Mouse (Mus musculus) gastrocnemius, postnatal 25 days (tissue): ENCODE data around the gene Mxra7. TPM values are rescaled to one million over a fixed set of nuclear protein-coding genes. Genes with fewer than 3 reads are reported as not detected.

Experiments
- DNase-seq: peaks from one replicate; pipeline ENCODE4 v3.0.0; 2022
- total RNA-seq, 2 experiments: library from RNA; stranded (reverse); gene quantifications; 1 replicate in 1 of 2; 2 replicates in 1 of 2; pipeline ENCODE4 v1.2.3; 2021

The Mxra7 gene
- total RNA-seq, 2 experiments from 2014 or later, result 13.2 to 14.7 TPM

DNA sequence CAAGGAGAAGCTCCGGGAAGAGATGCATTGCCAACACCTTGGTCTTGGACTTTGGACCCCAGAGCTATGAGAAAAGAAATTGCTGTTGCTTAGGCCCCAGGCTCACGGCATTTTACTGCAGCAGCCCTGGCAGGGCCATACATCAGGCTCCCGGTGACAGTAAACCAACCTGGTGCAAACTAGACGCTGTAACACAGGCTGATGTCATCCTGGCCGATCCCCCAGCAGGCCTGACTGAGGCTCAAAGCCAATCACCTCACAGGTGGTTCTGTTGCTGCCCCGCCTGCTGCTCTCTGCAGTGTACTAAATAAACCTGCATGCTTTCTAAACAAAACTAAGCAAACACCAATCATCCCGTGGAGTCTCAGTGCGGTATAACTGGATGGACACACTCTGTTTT, 9.1 kb downstream of the Mxra7 start:
- DNase-seq, result no peak

DNA sequence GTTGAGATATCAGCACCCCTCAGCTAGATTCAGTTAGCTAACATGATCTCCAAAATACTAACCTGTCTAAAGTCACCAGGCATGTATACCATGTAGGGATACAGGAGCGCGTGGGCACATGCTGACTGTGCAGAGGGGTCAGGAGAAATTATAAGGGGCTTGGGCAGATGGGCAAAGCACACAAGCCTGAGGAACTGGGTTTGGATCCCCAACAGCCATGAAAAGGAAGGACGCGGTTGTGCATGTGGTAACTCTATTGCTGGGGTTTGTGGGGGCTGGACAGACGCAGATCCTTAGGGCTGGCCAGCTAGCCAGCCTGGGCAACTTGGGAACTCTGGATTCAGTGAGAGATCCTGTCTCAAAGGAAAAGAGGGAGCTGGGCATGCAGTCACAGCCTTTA, 10.3 kb downstream of the Mxra7 start:
- no peak for DNase-seq

DNA sequence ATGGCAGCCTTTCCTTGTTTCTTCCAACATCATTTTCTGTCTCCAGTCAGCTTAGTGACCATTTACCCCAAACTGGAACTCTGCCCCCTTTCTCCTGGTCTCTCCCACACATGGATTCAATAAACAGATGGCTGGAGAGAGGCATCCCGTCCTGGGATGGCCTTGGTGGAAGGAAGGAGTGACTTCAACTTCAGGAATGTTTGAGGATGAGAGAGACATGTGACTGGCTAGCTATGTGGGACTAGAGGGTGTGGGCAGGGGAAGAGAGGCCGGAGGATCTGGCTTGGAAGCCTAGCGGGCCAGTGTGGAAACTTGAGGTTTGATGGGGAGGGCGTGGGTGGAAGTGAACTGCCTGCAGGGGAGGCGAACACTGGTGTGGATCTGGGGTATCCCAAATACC, 11.1 kb downstream of the Mxra7 start:
- DNase-seq, result peak; percentile 79

DNA sequence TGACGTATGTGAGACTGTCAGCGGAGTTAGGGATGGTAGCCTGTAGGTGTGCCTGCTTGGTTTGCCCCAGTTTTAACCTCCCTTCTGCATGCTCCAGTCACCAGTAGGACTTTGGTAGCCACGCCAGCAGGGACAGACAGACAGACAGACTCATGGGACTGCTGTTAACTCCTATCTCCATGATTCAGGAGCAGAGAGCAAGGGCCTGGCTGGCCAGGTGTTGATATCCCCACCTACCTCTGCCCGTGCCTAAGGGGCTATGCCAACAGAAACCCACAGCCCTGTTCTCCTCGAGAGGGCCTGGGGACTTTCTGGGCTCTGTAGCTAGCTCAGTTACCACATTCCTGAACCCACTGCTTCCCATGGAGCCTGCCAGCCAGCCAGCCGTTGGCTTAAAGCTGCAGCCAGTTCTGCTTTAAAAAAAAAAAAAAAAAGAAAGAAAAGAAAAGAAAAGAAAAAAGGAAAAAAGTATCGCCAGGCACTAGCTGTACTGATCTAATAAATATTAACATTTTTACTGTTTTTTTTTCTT, 12.9 kb downstream of the Mxra7 start:
- DNase-seq, result peak; percentile 47

DNA sequence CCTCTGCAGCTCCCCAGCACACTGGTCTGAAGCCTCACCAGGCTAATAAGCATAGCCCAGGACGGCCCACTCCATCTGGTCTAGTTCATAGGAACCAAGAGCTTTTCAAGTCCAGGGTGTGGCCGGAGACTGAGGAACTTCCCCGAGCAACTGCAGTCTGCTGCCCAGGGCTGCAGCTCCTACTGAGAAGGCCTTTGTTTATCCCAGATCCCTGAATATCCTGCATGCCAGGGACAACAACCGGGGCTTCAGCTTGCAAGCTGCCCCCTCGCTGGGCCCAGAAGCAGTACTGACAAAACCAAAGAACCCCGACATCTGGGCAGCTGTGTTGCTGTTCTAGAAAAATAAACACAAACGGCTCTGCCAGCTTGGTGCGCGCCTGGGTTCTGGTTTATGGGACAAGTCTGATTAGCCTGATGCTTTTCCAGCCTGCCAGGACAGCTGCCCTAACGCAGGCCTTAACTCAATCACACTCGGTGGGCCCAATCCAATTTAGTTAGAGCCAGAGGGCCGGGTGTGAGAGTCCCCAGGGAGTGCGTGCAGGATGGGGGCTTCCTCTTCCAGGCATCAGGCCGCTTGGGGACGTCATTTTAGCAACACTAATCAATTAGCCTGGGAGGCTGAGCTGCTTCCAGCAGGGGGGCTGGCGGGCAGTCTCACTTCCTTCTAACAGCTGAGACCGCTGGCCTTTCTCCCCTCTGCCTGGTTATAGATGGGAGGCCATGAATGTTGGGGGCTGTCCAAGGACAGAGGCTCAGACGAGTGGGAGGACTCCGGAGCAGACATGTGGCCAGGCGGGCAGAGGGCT, 13.6 kb downstream of the Mxra7 start:
- DNase-seq, result peak; percentile 85

DNA sequence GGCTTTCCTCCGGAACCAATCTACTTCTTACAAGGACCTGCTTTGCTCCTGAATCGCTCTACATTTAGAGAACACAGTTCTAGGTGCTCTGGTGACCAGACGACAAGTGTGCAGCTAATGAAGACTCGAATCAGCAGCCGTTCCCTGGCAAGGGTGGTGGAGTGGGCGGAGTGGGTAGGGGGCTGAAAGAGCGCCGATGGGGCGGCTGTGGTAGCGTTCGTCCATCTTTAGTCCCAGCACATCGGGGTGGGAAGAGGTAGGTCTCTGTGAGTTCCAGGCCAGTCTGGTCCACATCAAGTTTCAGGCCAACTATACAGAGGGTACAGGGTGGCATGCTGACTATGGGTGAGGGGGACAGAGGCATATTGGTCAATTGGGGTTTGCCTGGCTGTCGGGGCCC, 14.2 kb downstream of the Mxra7 start:
- DNase-seq, result no peak

DNA sequence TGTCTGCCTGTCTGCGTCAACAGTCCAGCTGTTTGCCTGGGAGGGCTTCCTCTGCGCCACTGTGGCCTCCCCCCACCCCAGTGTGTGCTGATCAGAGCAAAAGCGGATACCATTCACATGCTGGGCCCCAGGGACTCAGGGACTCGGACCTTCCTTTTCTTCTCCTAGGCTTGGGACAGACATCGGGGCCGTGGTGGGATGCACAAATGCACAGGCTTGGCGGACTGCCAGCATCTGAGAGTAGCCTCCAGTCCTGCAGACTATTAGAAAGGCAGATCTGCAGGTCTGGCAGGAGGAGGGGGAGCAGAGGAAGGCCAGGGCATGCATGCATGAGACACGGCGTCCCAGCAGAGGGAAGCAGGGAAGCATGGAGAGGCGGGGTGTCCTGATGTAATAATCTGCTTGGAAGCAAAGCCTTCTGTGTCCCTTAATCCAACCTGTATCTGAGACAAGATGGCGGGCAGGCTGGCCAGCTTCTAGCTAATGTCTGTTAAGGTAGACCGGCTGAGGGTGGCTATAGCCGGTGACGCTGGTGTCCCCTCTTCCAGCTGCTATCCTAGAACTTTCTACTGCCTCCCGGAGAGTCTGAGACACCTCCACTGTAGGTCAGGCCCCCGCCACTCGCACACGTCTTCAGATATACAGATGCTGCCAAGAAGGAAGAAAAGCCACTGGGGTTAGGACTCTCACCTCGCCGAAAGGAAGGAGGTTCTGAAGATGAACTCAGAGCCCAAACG, 14.9 kb downstream of the Mxra7 start:
- DNase-seq, result peak; percentile 58

DNA sequence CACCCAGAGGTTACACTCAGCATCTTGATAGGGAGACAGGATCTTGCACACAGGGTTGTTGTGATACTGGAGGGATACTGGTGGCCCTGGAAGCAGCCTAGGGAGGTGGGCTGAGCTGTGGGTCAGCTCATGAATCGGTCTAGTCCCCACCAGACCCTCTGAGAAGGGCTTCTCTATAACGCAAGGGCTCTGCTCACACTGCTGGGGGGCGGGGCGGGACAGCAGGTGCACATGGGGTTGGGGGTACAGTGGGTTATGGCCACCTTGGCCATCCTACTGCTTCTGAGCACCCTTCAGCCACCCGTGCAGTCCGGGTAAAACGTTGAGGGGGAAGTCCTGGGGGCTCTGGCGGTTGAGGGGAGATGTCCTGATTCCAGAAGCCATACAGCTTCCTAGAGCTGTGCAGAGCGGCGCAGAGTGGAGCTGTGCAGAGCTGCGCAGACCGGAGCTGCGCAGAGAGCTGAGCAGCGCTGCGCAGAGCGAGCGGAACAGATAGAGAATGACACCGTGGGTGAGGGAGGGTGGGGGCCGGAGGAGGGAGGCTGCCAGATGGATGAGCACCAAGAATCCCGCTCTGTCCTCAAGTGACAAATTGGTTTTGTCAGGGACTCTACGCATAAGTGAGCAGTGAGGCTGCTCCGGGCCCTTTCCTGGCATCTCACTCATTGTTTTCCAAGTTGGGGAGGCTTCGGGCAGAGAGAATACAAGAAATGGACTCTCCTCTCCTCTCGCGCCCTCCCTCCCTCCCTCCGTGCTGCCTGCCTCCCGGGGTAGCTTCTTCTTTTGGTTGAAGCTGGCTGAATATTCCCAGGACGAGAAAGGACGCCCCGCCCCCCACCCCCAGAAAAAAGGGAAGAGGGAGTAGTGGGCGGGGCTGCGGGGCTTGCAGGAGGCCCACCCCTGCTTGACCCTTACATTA, 16.6 kb downstream of the Mxra7 start:
- DNase-seq, result peak; percentile 56

DNA sequence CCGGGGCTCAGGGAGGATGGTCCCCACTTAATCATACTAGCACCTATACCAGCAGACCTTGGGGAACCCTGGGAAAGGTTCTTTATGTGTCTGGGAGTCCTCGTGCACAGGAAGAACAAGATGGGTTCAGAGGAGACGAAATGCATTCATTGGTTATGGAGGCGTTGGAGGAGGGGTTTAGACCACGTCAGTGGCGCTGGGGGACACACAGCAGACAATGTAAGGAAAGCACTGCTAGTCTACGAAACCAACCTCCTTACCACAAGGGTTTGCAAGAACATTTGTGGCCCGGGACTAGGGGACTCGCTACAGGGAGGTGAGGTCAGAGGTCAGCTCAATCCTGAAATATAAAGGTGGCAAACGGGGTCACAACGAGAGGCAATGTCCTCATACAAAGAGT, 17.3 kb downstream of the Mxra7 start:
- no peak for DNase-seq

DNA sequence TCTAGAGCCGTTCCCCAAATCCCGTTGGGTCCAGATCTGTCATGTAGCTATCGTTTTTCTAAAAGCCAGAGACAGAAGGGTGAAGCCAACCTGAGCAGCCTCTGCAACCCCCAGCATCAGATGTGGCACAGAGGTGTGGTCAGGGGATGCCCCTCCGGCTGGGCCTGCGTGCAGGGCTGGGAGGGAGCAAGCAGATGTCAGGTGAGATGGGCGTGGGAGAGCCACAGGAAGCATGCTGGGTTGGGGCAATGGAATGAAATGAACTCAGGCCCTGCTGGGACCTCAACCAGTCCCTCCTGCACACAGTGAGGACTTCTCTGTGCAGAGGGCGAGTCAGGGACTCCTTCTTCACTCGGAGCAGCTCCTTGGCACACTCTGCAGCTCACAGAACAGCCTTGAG, 18.3 kb downstream of the Mxra7 start:
- DNase-seq, result no peak

DNA sequence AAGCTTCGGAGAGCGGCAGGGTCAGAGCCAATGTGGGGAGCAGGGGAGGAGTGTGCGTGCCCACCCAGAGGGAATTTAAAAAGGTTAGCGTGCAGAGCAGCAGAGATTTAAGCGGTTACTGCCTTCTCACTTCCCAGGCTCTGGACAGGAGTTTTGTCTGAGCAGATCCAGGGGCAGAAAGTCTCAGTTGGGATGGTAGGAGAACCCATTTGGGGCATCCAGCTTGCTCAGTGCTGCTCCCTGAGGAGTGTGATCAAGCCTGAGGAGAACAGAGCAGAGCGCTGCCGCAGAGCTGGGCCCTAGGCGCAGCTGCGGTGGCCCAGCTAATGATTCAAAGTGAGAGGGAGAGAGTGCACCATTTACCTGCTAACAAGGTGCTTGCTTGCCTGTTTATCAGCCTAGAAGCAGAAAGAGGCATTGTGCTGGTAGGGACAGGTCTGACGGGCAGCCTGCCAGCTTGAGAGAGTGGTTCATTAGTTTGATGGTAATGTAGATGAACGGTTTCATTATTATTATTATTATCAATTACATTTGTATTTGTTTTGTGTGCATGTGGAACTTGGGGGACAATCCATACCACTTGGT, 18.9 kb downstream of the Mxra7 start:
- no peak for DNase-seq

DNA sequence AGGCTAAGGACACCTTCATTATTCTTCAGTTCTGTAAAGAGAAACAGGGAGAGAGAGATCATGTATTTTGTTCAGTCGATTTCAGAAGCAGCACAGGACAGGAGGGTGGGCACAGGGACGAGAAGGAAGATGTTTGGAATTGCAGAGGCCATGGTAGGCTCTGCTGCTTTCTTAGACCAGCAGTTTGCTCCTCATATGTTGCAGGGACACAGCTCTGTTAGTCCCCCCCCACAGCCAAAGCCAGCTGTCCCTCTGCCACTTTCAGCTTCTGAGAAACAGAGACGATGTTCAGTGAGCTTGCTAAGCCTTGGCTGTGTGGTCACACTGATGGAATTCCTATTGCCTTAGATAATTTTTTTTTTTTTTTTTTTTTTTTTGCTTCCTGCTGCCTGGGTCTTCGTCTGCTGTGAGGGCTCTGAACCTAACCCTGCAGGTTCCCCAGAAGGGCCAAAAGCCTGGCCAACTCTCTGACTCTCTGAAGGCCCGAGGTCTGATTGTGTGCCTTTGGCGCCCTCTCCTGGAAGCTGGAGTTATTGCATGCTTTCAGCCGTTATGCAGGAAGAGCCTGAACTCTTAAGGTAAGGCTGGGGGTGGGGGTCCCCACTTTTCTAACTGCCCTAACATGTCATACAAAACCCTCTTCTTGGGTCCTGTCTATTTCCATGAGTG, 19.8 kb downstream of the Mxra7 start:
- DNase-seq, result peak; percentile 71

DNA sequence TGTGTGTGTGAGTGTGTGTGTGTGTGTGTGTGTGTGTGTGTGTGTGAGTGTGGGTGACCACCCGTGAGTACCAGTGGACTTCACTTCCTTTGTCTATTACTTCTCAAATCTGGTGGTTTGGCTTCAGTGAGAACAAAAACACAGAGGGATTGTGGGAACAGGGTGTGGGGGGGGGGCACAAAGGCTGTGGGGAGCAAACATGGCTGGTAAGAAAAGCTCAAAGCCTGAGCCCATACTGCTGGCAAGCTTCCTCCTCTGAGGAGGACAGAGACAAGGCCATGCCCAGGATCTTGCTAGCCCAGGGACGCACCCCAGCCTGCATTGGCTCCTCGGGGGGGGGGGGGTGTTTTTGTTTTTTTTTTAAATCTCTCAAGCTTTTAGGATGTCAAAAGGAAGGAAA, 20.3 kb downstream of the Mxra7 start:
- DNase-seq, result peak; percentile 5

DNA sequence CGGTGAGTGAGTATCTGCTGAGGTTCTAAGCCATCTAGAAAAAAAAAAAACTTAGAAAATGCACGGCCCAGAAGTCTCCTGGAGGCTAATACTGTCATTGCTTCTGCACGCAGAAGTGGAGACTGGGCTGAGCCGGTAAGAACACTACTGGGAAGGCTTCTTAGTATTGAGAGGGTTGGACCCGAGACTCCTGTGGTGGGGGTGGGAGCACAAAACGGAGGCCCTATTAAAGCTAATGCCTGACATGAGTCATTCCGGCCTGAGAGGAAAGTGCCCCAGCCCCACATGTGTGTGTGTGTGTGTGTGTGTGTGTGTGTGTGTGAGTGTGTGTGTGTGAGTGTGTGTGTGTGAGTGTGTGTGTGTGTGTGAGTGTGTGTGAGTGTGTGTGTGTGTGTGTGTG, 20.7 kb downstream of the Mxra7 start:
- DNase-seq, result no peak

DNA sequence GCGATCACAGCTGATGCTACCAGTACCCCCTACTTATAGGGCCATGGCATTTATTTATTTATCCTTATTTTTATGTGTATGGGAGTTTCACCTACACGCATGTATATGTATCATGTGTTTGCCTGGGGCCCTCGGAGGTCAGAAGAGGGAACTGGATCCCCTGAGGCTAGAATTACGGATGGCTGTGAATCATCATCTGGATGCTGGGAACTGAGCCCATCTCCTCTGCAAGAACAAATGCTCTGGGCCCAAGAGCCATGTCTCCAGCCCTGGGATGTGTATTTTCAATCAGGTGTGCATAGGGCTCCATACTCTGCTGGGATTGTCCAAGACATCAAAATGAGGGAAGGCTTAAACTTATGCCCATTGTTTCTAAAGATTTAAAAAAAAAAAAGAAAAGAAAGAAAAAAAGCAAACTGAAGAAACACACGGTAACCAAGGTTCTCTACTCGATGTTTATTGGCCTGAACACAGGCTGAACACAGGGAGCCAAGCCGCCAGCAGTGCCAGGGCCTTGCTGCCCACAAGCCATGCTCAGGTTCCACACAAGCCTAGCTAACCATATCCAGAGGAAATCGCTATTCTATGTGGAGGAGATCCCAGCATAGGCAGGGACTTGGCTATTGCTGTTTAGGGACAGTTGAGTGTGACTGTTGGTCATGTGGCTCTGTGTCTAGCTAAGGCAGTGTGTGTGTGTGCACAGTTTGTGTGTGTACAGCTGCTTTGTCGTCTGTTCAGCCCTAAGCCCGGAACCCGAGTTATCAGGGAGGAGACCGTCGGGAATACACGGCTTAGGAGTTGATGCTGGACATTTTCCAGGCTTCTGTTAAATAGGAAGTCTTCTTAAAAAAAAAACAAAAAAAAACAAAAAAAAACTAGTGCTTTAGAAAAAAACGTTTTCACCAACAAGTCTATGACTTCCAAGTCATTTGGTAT, 21.4 kb downstream of the Mxra7 start:
- peak; percentile 44 for DNase-seq

DNA sequence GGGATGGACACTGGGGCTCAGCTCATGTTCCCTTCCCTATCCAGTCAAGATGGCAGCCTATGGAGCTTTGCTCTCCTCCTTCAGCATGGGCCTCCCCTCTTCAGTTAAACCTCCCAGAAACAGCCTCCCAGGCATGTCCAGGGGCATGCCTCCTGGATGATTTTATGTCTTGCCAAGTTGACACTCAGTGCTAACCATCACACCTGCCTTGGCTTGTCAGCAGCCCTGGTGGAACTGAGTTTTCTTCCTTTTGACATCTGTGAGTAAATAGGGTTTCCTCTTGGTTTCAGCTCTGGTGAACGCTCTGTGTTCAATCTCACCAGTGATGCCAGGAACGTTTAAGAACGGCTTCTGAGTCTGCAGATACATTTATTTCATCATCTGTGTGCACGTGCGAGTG, 25.1 kb downstream of the Mxra7 start:
- DNase-seq, result no peak

DNA sequence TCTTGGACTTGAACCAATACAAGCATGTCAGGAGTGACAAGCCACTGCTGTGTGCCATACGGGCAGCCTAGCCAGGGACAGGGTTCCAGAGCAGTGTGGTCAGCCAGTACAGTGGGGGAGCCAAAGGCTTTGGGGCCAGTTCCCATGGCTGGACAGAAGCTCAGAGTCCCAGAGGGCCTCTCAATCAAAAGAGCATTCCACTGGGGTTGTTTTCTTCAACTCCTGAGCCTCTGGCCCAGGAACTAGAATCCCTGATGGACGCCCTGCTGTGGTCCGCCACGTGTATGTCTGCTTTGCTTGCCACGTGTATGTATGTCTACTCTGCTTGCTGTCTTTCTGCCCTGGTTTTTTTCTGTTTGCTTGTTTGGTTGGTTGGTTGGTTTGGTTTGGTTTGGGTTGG, 26.7 kb downstream of the Mxra7 start:
- no peak for DNase-seq

DNA sequence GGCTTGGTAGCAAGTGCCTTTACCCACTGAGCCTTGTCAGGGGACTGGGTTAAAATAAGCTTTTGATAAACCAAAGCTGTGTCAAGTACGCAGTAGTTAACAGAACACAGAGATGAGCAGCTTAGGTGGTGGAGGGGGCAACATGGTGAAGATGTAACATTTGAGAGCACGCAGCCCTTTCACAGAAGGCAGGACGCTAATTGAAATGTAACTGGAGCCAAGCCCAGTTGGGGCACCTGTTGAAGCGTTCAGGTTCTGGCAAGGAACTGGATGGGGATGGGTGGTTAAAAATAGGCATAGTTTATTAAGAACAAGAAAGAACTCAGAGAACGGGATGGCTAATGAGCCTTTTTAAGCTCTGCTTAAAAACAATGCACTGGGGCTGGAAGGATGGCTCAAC, 28.5 kb downstream of the Mxra7 start:
- no peak for DNase-seq

DNA sequence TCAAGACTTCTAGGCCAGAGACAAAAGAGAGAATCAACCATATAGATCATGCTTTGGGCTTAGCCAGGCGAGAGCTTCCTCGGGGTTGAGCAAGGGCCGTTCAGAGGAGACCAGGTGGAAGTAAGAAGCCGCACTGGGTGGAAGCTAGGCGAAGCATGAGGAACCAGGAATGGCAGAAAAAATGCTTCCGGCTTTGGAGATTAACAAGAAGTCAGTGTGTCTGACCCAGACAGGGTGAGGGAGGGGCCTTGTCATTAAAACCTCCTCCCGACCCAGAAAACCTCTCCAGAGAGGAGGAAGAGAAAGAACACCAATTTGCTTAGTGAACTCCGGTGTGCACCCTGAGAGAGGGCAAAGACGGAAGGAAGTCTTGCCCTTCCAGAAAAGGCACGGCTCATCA, 43.6 kb downstream of the Mxra7 start:
- DNase-seq, result no peak

DNA sequence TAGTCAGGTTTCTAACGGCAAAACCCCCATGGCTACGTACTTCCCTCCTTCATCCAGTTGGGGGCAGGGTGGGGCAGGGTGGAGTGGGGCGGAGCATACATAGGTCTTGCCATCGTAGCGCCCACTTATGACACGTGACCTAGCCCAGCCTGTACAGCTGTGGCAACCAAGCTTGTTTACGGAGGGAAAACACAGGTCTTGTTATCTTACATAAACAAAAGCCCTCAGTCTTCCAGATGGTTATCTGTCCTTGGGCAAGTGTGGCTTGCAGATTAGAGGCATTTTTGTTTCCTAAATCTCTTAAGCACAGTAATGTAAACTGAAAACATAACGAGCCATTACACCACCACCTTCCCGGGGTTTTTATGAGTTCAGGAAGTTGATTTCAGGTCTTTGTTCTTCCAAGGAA, 45.1 kb downstream of the Mxra7 start:
- peak; percentile 12 for DNase-seq
